Mouse (Mus musculus): ENCODE data around the gene Gm49325. TPM values are rescaled to one million over a fixed set of nuclear protein-coding genes. Genes with fewer than 3 reads are reported as not detected.
"Not testable (repeated sequence)": the region's sequence is repeated elsewhere in the genome, so short reads cannot be mapped to it uniquely, and the experiment has no call there.

The Gm49325 gene
- polyA plus RNA-seq, 1 experiment from 2014 or later, result 5.5 TPM

GRCm38 (mm10) chr10:77670710-77671109 lies 64.7 kb downstream of the Gm49325 start:
- ATAC-seq, result no peak
- ChIA-PET POLR2A (interaction anchor here (0.6 kb wide), 1 partner anchor 15 kb away, joined by 3 read pairs; no protein-coding TSS in a partner anchor), CTCF (no interaction called here)
- no peak for TF ChIP-seq CTCF (IDR thresholded peaks at IDR 0.05)
- H3K27me3 ChIP-seq, result peaks cover 3% of the 10 kb centered on the region
- in situ Hi-C loops (cut with MboI; ENCODE audit: low pct_unique_long_range_greater_than_20kb), result no loop called here
- no peak for DNase-seq (ENCODE audit: low read depth, low spot score)

- no peak for ATAC-seq
- peaks cover 3% of the 10 kb centered on the region for H3K27me3 ChIP-seq
- ChIA-PET CTCF (no interaction called here), POLR2A (no interaction called here)
- TF ChIP-seq CTCF (IDR thresholded peaks at IDR 0.05), result no peak
- DNase-seq (ENCODE audit: low read depth, low spot score), result no peak
- in situ Hi-C loops (cut with MboI; ENCODE audit: low pct_unique_long_range_greater_than_20kb), result no loop called here
Measured at GRCm38 (mm10) chr10:77671519-77671918, 65.5 kb downstream of the Gm49325 start.

- POLR2A ChIA-PET, result no interaction called here
- ATAC-seq, result no peak
- in situ Hi-C loops (cut with MboI; ENCODE audit: low pct_unique_long_range_greater_than_20kb), result no loop called here
- TF ChIP-seq CTCF (IDR thresholded peaks at IDR 0.05), result no peak
- peaks cover 24% of the 10 kb centered on the region for H3K27me3 ChIP-seq
- CTCF ChIA-PET, result no interaction called here
- no peak for DNase-seq (ENCODE audit: low read depth, low spot score)
Measured at GRCm38 (mm10) chr10:77673765-77674164, 67.8 kb downstream of the Gm49325 start.

- no peak for ATAC-seq
- POLR2A ChIA-PET, result no interaction called here
- no peak for DNase-seq (ENCODE audit: low read depth, low spot score)
- H3K27me3 ChIP-seq, result peaks cover 30% of the 10 kb centered on the region
- no peak for TF ChIP-seq CTCF (IDR thresholded peaks at IDR 0.05)
- in situ Hi-C loops (cut with MboI; ENCODE audit: low pct_unique_long_range_greater_than_20kb), result no loop called here
- CTCF ChIA-PET, result no interaction called here
Measured at GRCm38 (mm10) chr10:77677562-77677961, 71.6 kb downstream of the Gm49325 start.

- ATAC-seq (no peak), DNase-seq (ENCODE audit: low read depth, low spot score) (no peak)
- TF ChIP-seq CTCF (IDR thresholded peaks at IDR 0.05), result no peak
- in situ Hi-C loops (cut with MboI; ENCODE audit: low pct_unique_long_range_greater_than_20kb), result no loop called here
- CTCF ChIA-PET, result no interaction called here
- POLR2A ChIA-PET, result no interaction called here
- H3K27me3 ChIP-seq, result peaks cover 27% of the 10 kb centered on the region
Measured at GRCm38 (mm10) chr10:77682994-77683393, 77.0 kb downstream of the Gm49325 start.

GRCm38 (mm10) chr10:77684181-77684580 lies 78.2 kb downstream of the Gm49325 start:
- no peak for TF ChIP-seq CTCF (IDR thresholded peaks at IDR 0.05)
- ATAC-seq (no peak), DNase-seq (ENCODE audit: low read depth, low spot score) (no peak)
- CTCF ChIA-PET, result interaction anchor here (1.1 kb wide), 1 partner anchor 17 kb away, joined by 3 read pairs; no protein-coding TSS in a partner anchor
- in situ Hi-C loops (cut with MboI; ENCODE audit: low pct_unique_long_range_greater_than_20kb), result no loop called here
- POLR2A ChIA-PET, result interaction anchor here (0.7 kb wide), 1 partner anchor 24 kb away, joined by 3 read pairs; no protein-coding TSS in a partner anchor
- H3K27me3 ChIP-seq, result peaks cover 17% of the 10 kb centered on the region

GRCm38 (mm10) chr10:77685895-77686664 lies 80.1 kb downstream of the Gm49325 start, which contains the start of gene Tspear:
TSS of gene Tspear (plus strand) at chr10:77686569.
- no peak for ATAC-seq
- ChIA-PET POLR2A (interaction anchor here (0.7 kb wide), 1 partner anchor 16 kb away, joined by 3 read pairs; no protein-coding TSS in a partner anchor), CTCF (no interaction called here)
- peaks cover 17% of the 10 kb centered on the region for H3K27me3 ChIP-seq
- in situ Hi-C loops (cut with MboI; ENCODE audit: low pct_unique_long_range_greater_than_20kb), result no loop called here
- DNase-seq (ENCODE audit: low read depth, low spot score), result no peak
- TF ChIP-seq CTCF (IDR thresholded peaks at IDR 0.05), result no peak

- no peak for ATAC-seq
- in situ Hi-C loops (cut with MboI; ENCODE audit: low pct_unique_long_range_greater_than_20kb), result no loop called here
- TF ChIP-seq CTCF (IDR thresholded peaks at IDR 0.05), result no peak
- ChIA-PET CTCF (no interaction called here), POLR2A (no interaction called here)
- peaks cover 27% of the 10 kb centered on the region for H3K27me3 ChIP-seq
- DNase-seq (ENCODE audit: low read depth, low spot score), result no peak
Measured at GRCm38 (mm10) chr10:77687021-77687420, 81.0 kb downstream of the Gm49325 start.

GRCm38 (mm10) chr10:77690356-77690807 lies 84.4 kb downstream of the Gm49325 start, which contains the start of gene Gm19402:
TSS of gene Gm19402 (minus strand) at chr10:77690757.
- POLR2A ChIA-PET; CTCF ChIA-PET; DNase-seq (ENCODE audit: low read depth, low spot score); in situ Hi-C loops (cut with MboI; ENCODE audit: low pct_unique_long_range_greater_than_20kb); ATAC-seq: not testable (repeated sequence)
- peaks cover 33% of the 10 kb centered on the region for H3K27me3 ChIP-seq

Other genes starting within 250 kb of the Gm49325 start
- 12.4 TPM for gene Adarb1, start 187.9 kb upstream of the Gm49325 start, polyA plus RNA-seq (2021)
- gene Fam207a, start 90.4 kb upstream of the Gm49325 start, polyA plus RNA-seq (2021), result 32.2 TPM
- 0.68 TPM for gene Itgb2, start 75.9 kb upstream of the Gm49325 start, polyA plus RNA-seq (2021)
- 339 TPM for gene Pttg1ip, start 24.5 kb upstream of the Gm49325 start, polyA plus RNA-seq (2021)
- 235 TPM for gene Sumo3, start 100 bp upstream of the Gm49325 start, polyA plus RNA-seq (2021)
- 67.6 TPM for gene Ube2g2, start 16.1 kb downstream of the Gm49325 start, polyA plus RNA-seq (2021)
- not detected for gene Tspear, start 80.4 kb downstream of the Gm49325 start, polyA plus RNA-seq (2021)
- gene Gm19402, start 84.6 kb downstream of the Gm49325 start, polyA plus RNA-seq (2021), result not detected
- gene Gm9508, start 91.0 kb downstream of the Gm49325 start, polyA plus RNA-seq (2021), result not detected
- gene Gm10272, start 100.4 kb downstream of the Gm49325 start, polyA plus RNA-seq (2021), result not detected
- not detected for gene Gm10024, start 105.3 kb downstream of the Gm49325 start, polyA plus RNA-seq (2021)
- not detected for gene Gm10142, start 109.6 kb downstream of the Gm49325 start, polyA plus RNA-seq (2021)
- not detected for gene Krtap12-1, start 114.4 kb downstream of the Gm49325 start, polyA plus RNA-seq (2021)
- not detected for gene Gm10100, start 120.3 kb downstream of the Gm49325 start, polyA plus RNA-seq (2021)
- gene Gm18596, start 136.4 kb downstream of the Gm49325 start, polyA plus RNA-seq (2021), result not detected
- gene Gm9736, start 145.2 kb downstream of the Gm49325 start, polyA plus RNA-seq (2021), result not detected
- not detected for gene Gm3233, start 153.5 kb downstream of the Gm49325 start, polyA plus RNA-seq (2021)
- gene Gm3238, start 165.1 kb downstream of the Gm49325 start, polyA plus RNA-seq (2021), result not detected
- gene Gm7138, start 170.7 kb downstream of the Gm49325 start, polyA plus RNA-seq (2021), result not detected
- not detected for gene Gm3250, start 176.3 kb downstream of the Gm49325 start, polyA plus RNA-seq (2021)
- gene Gm7137, start 182.0 kb downstream of the Gm49325 start, polyA plus RNA-seq (2021), result not detected
- not detected for gene Gm9639, start 188.9 kb downstream of the Gm49325 start, polyA plus RNA-seq (2021)
- not detected for gene Gm19668, start 192.9 kb downstream of the Gm49325 start, polyA plus RNA-seq (2021)
- not detected for gene Gm9507, start 205.6 kb downstream of the Gm49325 start, polyA plus RNA-seq (2021)
- not detected for gene Gm2696, start 208.5 kb downstream of the Gm49325 start, polyA plus RNA-seq (2021)
- gene Krtap10-4, start 220.9 kb downstream of the Gm49325 start, polyA plus RNA-seq (2021), result not detected
- gene Krtap10-10, start 229.8 kb downstream of the Gm49325 start, polyA plus RNA-seq (2021), result not detected
- gene Gm36176, start 240.6 kb downstream of the Gm49325 start, polyA plus RNA-seq (2021), result not detected
- gene Gm10318, start 246.7 kb downstream of the Gm49325 start, polyA plus RNA-seq (2021), result not detected